Mouse (Mus musculus) thymus, adult 2 months (tissue): ENCODE measurements around the gene Tmem52b. TPM values are rescaled to one million over a fixed set of nuclear protein-coding genes. Genes with fewer than 3 reads are reported as not detected.

Experiments
- DNase-seq: peaks from one replicate; pipeline ENCODE4 v3.0.0; 2021
- H3K27ac ChIP-seq: fragments of 200-500 bp; 2 replicates; pipeline ENCODE4 v1.5.1; 2012; ENCODE audit warnings: low read length, control low read depth; ENCODE audit not compliant: control insufficient read depth, insufficient read depth
- H3K27me3 ChIP-seq: fragments of 200-500 bp; 2 replicates; pipeline ENCODE4 v1.6.1; 2012; ENCODE audit warnings: mild to moderate bottlenecking, low read length, moderate library complexity, mixed read lengths; ENCODE audit not compliant: control insufficient read depth, insufficient read depth
- H3K36me3 ChIP-seq: fragments of 200-500 bp; 2 replicates; pipeline ENCODE4 v1.6.1; 2012; ENCODE audit warnings: mild to moderate bottlenecking, low read length, moderate library complexity; ENCODE audit not compliant: control insufficient read depth, insufficient read depth
- H3K4me1 ChIP-seq: fragments of 200-500 bp; replicated peaks from 2 replicates; pipeline ENCODE4 v1.6.1; 2012; ENCODE audit warnings: low read length; ENCODE audit not compliant: control insufficient read depth, insufficient read depth
- H3K4me3 ChIP-seq: fragments of 200-500 bp; 2 replicates; pipeline ENCODE4 v1.5.1; 2012; ENCODE audit warnings: mild to moderate bottlenecking, low read length, control low read depth, moderate library complexity; ENCODE audit not compliant: control insufficient read depth, insufficient read depth
- CTCF ChIP-seq: fragments of 200-500 bp; IDR thresholded peaks from 2 replicates; pipeline ENCODE4 v1.5.1; 2012; ENCODE audit warnings: mild to moderate bottlenecking, control low read depth, low read length, moderate library complexity, borderline replicate concordance; ENCODE audit not compliant: control insufficient read depth, poor library complexity, insufficient read depth; ENCODE audit errors: extremely low read depth
- POLR2A ChIP-seq: fragments of 200-500 bp; IDR thresholded peaks from 2 replicates; pipeline ENCODE4 v1.6.1; 2012; ENCODE audit warnings: mild to moderate bottlenecking, low read length, control low read depth, moderate library complexity; ENCODE audit not compliant: control insufficient read depth, poor library complexity, insufficient read depth; ENCODE audit errors: extremely low read depth
- WGBS: fragments of 180-500 bp; shearing (Covaris S2); methylation state at CpG from one replicate; pipeline ENCODE4 v1.1.7; 2018; 5-methylcytosine and 5-hydroxymethylcytosine counted together
- polyA plus RNA-seq: library from polyadenylated mRNA; depleted of rRNA; stranded (reverse); fragments of >200 nt; gene quantifications from 2 replicates; pipeline ENCODE4 v1.2.3, GENCODE M21; 2012; rRNA removed

The Tmem52b gene
- polyA plus RNA-seq, 1 experiment: not detected

DNA sequence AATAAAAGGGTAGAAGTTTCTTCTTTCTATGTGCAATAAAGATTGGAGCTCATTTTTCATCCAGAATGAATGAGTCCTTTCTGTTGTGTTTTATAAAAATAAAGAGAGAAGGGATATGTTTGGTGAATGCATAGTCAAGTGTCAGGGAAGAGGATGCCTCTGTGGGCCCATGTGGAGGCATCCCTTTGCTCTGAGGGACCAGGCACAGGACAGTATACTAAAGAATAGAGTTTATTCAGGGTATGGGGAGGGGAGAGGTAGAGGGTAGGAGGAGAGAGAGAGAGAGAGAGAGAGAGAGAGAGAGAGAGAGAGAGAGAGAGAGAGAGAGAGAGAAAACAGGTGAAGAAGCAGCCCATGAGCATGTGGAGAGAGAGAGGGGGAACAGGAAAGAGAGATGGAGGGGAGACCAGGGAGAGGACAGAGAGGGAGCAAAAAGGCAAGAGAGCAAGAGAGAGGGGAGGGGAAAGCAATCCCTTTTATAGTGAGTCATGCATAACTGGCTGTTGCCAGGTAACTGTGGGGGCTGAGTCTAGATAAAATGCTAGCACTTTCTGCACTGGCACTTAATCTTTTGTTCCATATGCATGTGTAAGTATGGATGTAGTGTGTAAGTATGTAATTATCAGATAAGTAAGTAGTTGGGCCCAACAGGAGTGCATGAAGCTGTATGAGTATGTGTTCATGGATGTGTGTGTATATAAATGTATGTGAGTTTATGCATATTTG, 45.1 kb downstream of the Tmem52b start:
- Histone ChIP-seq H3K27me3 (no peaks in the 10 kb centered on the region), H3K4me3 (no peak overlapping the region), H3K36me3 (no peaks in the 10 kb centered on the region), H3K27ac (no peak overlapping the region), H3K4me1 (no peaks in the 10 kb centered on the region)
- DNase-seq: no peak
- TF ChIP-seq CTCF (no peak), POLR2A (no peak)

- peak; percentile 72 for DNase-seq
- H3K27me3 ChIP-seq: no peaks in the 10 kb centered on the region
- no peak overlapping the region for H3K4me3 ChIP-seq
- H3K36me3 ChIP-seq: no peaks in the 10 kb centered on the region
- 14% methylated on average over 12 of the region's 12 CpGs for WGBS
- no peak for TF ChIP-seq CTCF
- TF ChIP-seq POLR2A: no peak
- H3K27ac ChIP-seq: no peak overlapping the region
- no peaks in the 10 kb centered on the region for H3K4me1 ChIP-seq
These were observed 46.7 kb downstream of the Tmem52b start for GRCm38 (mm10) chr6:129558946-129559640.

GRCm38 (mm10) chr6:129559641-129560027, 47.3 kb downstream of the Tmem52b start:
- TF ChIP-seq CTCF (no peak), POLR2A (no peak)
- no peak for DNase-seq
- Histone ChIP-seq H3K27ac (no peak overlapping the region), H3K36me3 (no peaks in the 10 kb centered on the region), H3K4me1 (no peaks in the 10 kb centered on the region), H3K4me3 (no peak overlapping the region), H3K27me3 (no peaks in the 10 kb centered on the region)
- 66% methylated on average over 4 of the region's 4 CpGs for WGBS

DNA sequence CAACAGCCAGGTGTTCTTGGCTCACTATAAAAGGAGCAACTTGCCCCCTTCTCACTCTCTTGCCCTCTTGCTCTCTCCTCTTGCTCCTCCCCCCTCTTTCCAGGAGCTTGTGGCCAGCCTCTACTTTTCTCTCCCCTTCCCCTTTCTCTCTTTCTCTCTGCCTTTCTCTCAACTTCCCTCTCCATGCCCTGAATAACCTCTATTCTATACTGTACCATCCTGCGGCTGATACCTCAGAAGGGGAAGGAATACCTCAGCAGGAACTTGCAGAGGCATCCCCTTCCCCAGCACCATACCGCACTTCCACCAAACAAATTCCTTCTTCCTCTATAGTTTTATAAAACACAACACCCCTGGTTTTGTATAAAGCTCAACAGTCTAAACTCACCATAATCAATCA, 52.9 kb downstream of the Tmem52b start:
- TF ChIP-seq CTCF: no peak
- TF ChIP-seq POLR2A: no peak
- H3K36me3 ChIP-seq: no peaks in the 10 kb centered on the region
- WGBS: 28% methylated on average over 2 of the region's 2 CpGs

More for the DNA sequence above, 52.9 kb downstream of the Tmem52b start:
- DNase-seq: no peak
- H3K4me1 ChIP-seq: no peaks in the 10 kb centered on the region
- H3K27ac ChIP-seq: no peak overlapping the region
- no peaks in the 10 kb centered on the region for H3K27me3 ChIP-seq
- H3K4me3 ChIP-seq: no peak overlapping the region

Other genes with a start within 250 kb of the Tmem52b start
- 18.0 and 22.0 TPM in 2 replicates for gene Cd69, start 237.1 kb upstream of the Tmem52b start, polyA plus RNA-seq
- gene 4922502D21Rik, start 180.8 kb upstream of the Tmem52b start, polyA plus RNA-seq: 0.10 and 0.15 TPM in 2 replicates
- gene Clec12a, start 169.9 kb upstream of the Tmem52b start, polyA plus RNA-seq: 2.8 and 3.6 TPM in 2 replicates
- not detected in 2 replicates for gene Clec12b, start 126.7 kb upstream of the Tmem52b start, polyA plus RNA-seq
- 1.3 and 1.4 TPM in 2 replicates for gene Clec1b, start 115.3 kb upstream of the Tmem52b start, polyA plus RNA-seq
- gene Clec9a, start 103.7 kb upstream of the Tmem52b start, polyA plus RNA-seq: 2.3 and 4.6 TPM in 2 replicates
- 0.33 and 0.65 TPM in 2 replicates for gene Clec1a, start 60.6 kb upstream of the Tmem52b start, polyA plus RNA-seq
- 0.13 and 0.19 TPM in 2 replicates for gene Olr1, start 5.4 kb upstream of the Tmem52b start, polyA plus RNA-seq
- gene Gabarapl1, start 20.6 kb downstream of the Tmem52b start, polyA plus RNA-seq: 24.6 and 29.8 TPM in 2 replicates
- 0.23 and 0.44 TPM in 2 replicates for gene Klre1, start 65.3 kb downstream of the Tmem52b start, polyA plus RNA-seq
- 0.60 and 1.1 TPM in 2 replicates for gene Klrd1, start 79.2 kb downstream of the Tmem52b start, polyA plus RNA-seq
- 0.55 and 1.1 TPM in 2 replicates for gene Klrk1, start 111.3 kb downstream of the Tmem52b start, polyA plus RNA-seq
- gene Klrc3, start 130.8 kb downstream of the Tmem52b start, polyA plus RNA-seq: 0.40 TPM in 1 of 2 replicates, not detected in the other
- gene Klrc2, start 148.1 kb downstream of the Tmem52b start, polyA plus RNA-seq: 0.42 and 0.65 TPM in 2 replicates
- gene Klrc1, start 166.4 kb downstream of the Tmem52b start, polyA plus RNA-seq: 0.17 and 0.57 TPM in 2 replicates
- gene Klri1, start 204.6 kb downstream of the Tmem52b start, polyA plus RNA-seq: not detected in 2 replicates
- 0.03 and 0.05 TPM in 2 replicates for gene Klri2, start 227.9 kb downstream of the Tmem52b start, polyA plus RNA-seq